Mouse (Mus musculus): ENCODE results near the gene Wipf3.

Wipf3 gene

GRCm38 (mm10) chr6:54478646-54479324 is 49.4 kb downstream of the Wipf3 start:
- peak; percentile 71 to 81 for DNase-seq

- no peak for DNase-seq
Observed at GRCm38 (mm10) chr6:54481390-54482112, 52.1 kb downstream of the Wipf3 start.

- DNase-seq = peak in 1 of 2 experiments; percentile 38
Observed at GRCm38 (mm10) chr6:54485000-54485399, 55.6 kb downstream of the Wipf3 start.

GRCm38 (mm10) chr6:54485435-54485901 is 56.1 kb downstream of the Wipf3 start:
- DNase-seq = no peak

- no peak for DNase-seq
Observed at GRCm38 (mm10) chr6:54485973-54486569, 56.7 kb downstream of the Wipf3 start.

- DNase-seq = no peak
Observed at GRCm38 (mm10) chr6:54491074-54491473, 61.7 kb downstream of the Wipf3 start.

- no peak for DNase-seq
Observed at GRCm38 (mm10) chr6:54494097-54494496, 64.7 kb downstream of the Wipf3 start.

- DNase-seq = no peak
Observed at GRCm38 (mm10) chr6:54494612-54495398, 65.4 kb downstream of the Wipf3 start.

GRCm38 (mm10) chr6:54496214-54496613 is 66.8 kb downstream of the Wipf3 start:
- peak; percentile 59 to 61 for DNase-seq

GRCm38 (mm10) chr6:54502661-54503115 is 73.3 kb downstream of the Wipf3 start:
- no peak for DNase-seq

- DNase-seq = no peak
Observed at GRCm38 (mm10) chr6:54506318-54506717, 76.9 kb downstream of the Wipf3 start.

GRCm38 (mm10) chr6:54507002-54507401 is 77.6 kb downstream of the Wipf3 start:
- peak; percentile 77 to 79 for DNase-seq

- no peak for DNase-seq
Observed at GRCm38 (mm10) chr6:54507808-54508207, 78.4 kb downstream of the Wipf3 start.

GRCm38 (mm10) chr6:54508256-54508793 is 78.9 kb downstream of the Wipf3 start:
- DNase-seq = peak in 1 of 2 experiments; percentile 30

GRCm38 (mm10) chr6:54509264-54509663 is 79.9 kb downstream of the Wipf3 start:
- DNase-seq = peak; percentile 59 to 80

GRCm38 (mm10) chr6:54512256-54512655 is 82.9 kb downstream of the Wipf3 start:
- DNase-seq = peak; percentile 53 to 55

GRCm38 (mm10) chr6:54516512-54517134 is 87.2 kb downstream of the Wipf3 start:
- no peak for DNase-seq

GRCm38 (mm10) chr6:54518758-54519157 is 89.4 kb downstream of the Wipf3 start:
- peak; percentile 70 to 84 for DNase-seq

GRCm38 (mm10) chr6:54528666-54529065 is 99.3 kb downstream of the Wipf3 start:
- no peak for DNase-seq

- DNase-seq = no peak
Observed at GRCm38 (mm10) chr6:54530182-54530581, 100.8 kb downstream of the Wipf3 start.

GRCm38 (mm10) chr6:54531048-54531481 is 101.7 kb downstream of the Wipf3 start:
- peak; percentile 82 to 83 for DNase-seq

- DNase-seq = no peak
Observed at GRCm38 (mm10) chr6:54535485-54535884, 106.1 kb downstream of the Wipf3 start.
